Mouse (Mus musculus) megakaryocyte, embryonic 14.5 days (primary cell): ENCODE measurements around the gene Mansc1. TPM values are rescaled to one million over a fixed set of nuclear protein-coding genes. Genes with fewer than 3 reads are reported as not detected.

Source experiments
- H3K27me3 ChIP-seq: replicated peaks from 2 replicates; pipeline ENCODE3; 2012; ENCODE audit warnings: inconsistent platforms
- H3K36me3 ChIP-seq: replicated peaks from 2 replicates; pipeline ENCODE3; 2012; ENCODE audit warnings: low read length, inconsistent platforms, mixed read lengths
- H3K4me1 ChIP-seq: 2 replicates; pipeline ENCODE4 v1.6.1; 2012; ENCODE audit warnings: inconsistent platforms
- H3K4me3 ChIP-seq: replicated peaks from 2 replicates; pipeline ENCODE3; 2012; ENCODE audit warnings: moderate library complexity, mild to moderate bottlenecking, inconsistent platforms
- H3K9me3 ChIP-seq: 2 replicates; pipeline ENCODE4 v1.6.1; 2012; ENCODE audit warnings: inconsistent platforms
- FLI1 ChIP-seq: IDR thresholded peaks from 2 replicates; pipeline ENCODE4 v1.6.1; 2012; ENCODE audit warnings: low read length, inconsistent platforms, mixed read lengths
- GATA1 ChIP-seq: IDR thresholded peaks from 3 replicates; pipeline ENCODE4 v1.6.1; 2012; ENCODE audit warnings: mixed read lengths, low read length, inconsistent platforms, borderline replicate concordance
- polyA plus RNA-seq: library from polyadenylated mRNA; stranded (reverse); fragments of >175 nt; gene quantifications from 2 replicates; pipeline ENCODE4 v1.2.3, GENCODE M21; 2012; ENCODE audit warnings: low replicate concordance; ENCODE audit not compliant: insufficient read depth

The Mansc1 gene
- polyA plus RNA-seq, 1 experiment: not detected

DNA sequence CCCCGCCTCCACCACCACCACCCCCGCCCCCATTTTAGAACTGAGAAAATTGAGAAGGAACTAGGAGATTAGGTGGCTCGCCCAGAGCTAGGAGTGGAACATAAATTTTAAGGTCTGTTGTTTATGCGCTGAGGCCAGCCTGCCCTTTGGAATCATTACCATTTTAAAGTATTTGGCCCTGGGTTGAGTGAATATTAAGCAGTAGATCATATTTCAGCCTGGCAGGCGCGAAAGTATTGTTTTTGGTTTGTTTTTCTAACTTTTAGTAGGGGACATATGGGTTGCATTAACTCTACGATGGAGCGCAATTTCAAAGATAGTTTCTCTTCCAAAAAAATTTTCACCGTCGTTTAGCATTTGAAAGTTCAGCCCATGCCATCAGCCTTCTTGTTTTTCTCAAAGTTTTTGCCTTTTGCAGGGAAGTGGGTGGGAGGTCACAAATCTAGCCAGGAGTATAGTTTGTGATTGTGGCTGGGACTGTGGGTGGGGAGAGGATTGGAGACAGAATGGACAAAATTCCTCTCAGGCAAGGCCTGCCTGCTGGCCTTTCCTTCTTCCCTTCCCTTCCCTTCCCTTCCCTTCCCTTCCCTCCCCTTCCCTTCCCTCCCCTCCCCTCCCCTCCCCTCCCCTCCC lies 29.8 kb downstream of the Mansc1 start:
- peaks cover 7% of the 10 kb centered on the region for H3K9me3 ChIP-seq
- H3K36me3 ChIP-seq: no peaks in the 10 kb centered on the region
- peaks cover 4% of the 10 kb centered on the region for H3K4me1 ChIP-seq
- peaks cover 16% of the 10 kb centered on the region for H3K27me3 ChIP-seq
- no peak for TF ChIP-seq FLI1
- no peak for TF ChIP-seq GATA1
- H3K4me3 ChIP-seq: no peak overlapping the region

- Histone ChIP-seq H3K27me3 (peaks cover 16% of the 10 kb centered on the region), H3K4me1 (no peaks in the 10 kb centered on the region), H3K4me3 (no peak overlapping the region), H3K36me3 (no peaks in the 10 kb centered on the region), H3K9me3 (peaks cover 7% of the 10 kb centered on the region)
- TF ChIP-seq GATA1 (no peak), FLI1 (no peak)
Measured at GRCm38 (mm10) chr6:134601766-134602165, 30.5 kb downstream of the Mansc1 start.

DNA sequence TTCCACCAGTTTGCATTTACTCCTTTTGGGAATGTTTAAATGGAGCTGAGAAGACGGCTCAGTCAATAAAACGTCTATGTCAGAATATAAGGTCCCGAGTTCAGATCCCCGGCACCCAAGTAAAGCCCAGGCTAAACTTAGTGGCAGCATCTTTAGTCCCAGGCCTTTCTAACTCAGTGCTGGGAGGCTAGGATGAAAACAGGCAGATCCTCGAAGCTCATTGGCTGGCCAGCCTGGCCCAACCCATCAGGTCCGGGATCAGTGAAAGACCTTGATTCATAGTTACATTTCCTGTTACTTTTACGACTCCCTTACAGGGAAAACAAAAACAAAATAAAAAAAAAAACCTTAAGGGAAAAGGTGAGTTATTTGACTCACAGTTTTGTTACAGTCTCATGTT lies 31.2 kb downstream of the Mansc1 start:
- Histone ChIP-seq H3K27me3 (peaks cover 15% of the 10 kb centered on the region), H3K9me3 (peaks cover 7% of the 10 kb centered on the region), H3K36me3 (no peaks in the 10 kb centered on the region), H3K4me3 (no peak overlapping the region), H3K4me1 (no peaks in the 10 kb centered on the region)
- TF ChIP-seq FLI1: no peak
- no peak for TF ChIP-seq GATA1

DNA sequence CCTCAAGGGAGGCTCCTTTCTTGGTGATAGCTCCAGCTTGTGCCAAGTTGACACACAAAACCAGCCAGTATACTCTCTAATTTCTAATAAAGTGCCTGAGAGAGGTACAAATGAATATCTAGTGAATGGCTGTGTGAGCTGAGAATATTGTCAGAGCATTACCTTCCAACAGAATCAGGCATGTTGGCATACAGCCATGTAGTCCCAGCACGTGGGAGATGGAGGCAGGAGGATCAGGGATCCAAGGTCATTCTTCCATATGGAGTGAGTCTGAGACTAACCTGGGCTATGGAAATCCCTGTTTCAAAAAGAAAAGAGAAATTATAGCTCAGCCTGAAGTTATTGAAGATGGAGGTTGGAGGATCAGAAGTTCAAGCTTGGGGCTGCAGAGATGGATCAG lies 33.0 kb downstream of the Mansc1 start:
- peaks cover 5% of the 10 kb centered on the region for H3K27me3 ChIP-seq
- TF ChIP-seq GATA1: no peak
- TF ChIP-seq FLI1: no peak
- peaks cover 13% of the 10 kb centered on the region for H3K4me1 ChIP-seq
- H3K36me3 ChIP-seq: no peaks in the 10 kb centered on the region
- no peak overlapping the region for H3K4me3 ChIP-seq
- H3K9me3 ChIP-seq: peaks cover 7% of the 10 kb centered on the region

DNA sequence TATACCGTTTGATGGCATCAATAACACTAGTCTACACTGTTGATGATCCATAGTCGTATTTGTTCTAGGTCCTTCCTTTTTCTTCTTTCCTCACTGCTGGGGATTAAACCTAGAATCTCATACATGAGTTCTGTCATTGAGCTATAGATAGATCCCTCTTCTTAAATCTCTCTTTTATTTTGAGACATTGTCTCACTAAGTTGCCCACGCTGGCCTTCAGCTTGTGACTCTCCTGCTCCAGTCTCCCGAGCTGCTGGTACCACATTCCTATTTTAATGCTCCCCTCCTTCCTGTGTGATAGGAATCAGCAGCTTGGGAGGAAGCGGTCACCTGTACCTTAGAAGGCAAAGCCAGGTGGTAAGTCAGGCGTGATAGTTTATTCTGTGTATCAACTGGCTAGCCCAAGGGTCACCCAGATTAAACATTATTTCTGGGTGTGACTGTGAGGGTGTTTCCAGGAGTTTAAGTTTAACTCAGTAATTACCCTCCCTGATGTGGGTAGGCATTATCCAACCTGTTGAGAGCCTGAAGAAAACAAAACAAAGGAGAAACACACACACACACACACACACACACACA lies 34.5 kb downstream of the Mansc1 start:
- no peaks in the 10 kb centered on the region for H3K36me3 ChIP-seq
- peaks cover 7% of the 10 kb centered on the region for H3K9me3 ChIP-seq
- TF ChIP-seq FLI1 (no peak), GATA1 (no peak)
- peaks cover 5% of the 10 kb centered on the region for H3K27me3 ChIP-seq
- no peak overlapping the region for H3K4me3 ChIP-seq
- peaks cover 13% of the 10 kb centered on the region for H3K4me1 ChIP-seq

DNA sequence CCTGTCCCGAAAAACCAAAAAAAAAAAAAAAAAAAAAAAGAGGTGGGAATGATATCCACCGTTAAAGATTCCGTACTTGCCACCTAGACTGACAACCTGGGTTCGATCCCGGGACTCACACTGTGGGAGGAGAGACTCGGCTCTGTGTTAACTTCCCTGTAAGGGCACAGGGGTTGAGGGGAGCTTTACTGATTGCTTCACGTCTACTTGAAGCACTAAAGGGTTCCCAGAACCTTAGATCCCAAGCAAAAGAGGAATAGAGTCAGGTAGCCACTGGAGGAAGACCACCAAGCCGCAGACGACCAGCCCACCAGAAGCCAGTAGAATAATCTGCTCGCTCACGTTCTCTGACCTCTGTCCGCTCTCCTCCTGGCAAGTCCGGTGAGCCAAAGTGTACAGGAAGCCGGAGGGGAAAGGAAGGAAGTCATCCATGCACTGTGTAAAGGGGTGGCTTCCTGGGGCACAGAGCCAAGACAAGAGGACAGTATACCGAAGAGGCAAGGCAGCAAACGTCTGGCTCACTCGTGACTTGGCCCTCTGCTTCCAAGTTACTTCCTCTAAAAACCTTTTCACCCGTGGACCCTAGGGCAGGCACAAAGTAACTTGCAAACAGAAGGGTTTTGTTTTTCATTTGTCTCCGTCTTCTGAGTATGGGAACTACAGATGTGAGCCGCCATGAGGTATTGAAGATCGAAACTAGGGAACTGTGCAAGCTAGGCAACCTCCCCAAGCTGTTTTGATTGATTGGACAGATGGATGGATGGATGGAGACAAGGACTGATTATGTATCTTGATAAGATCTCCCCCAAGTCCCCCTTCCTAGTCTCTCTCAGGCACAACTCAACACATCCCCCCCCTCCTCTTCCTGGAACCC lies 37.5 kb downstream of the Mansc1 start:
- Histone ChIP-seq H3K36me3 (no peaks in the 10 kb centered on the region), H3K27me3 (peaks cover 7% of the 10 kb centered on the region), H3K4me3 (peak overlapping the region; percentile 86), H3K9me3 (peaks cover 9% of the 10 kb centered on the region), H3K4me1 (peaks cover 19% of the 10 kb centered on the region)
- TF ChIP-seq FLI1 (no peak), GATA1 (no peak)

GRCm38 (mm10) chr6:134591614-134592013 lies 40.7 kb downstream of the Mansc1 start:
- no peak for TF ChIP-seq GATA1
- TF ChIP-seq FLI1: no peak
- peaks cover 14% of the 10 kb centered on the region for H3K27me3 ChIP-seq
- no peak overlapping the region for H3K4me3 ChIP-seq
- H3K4me1 ChIP-seq: peaks cover 19% of the 10 kb centered on the region
- no peaks in the 10 kb centered on the region for H3K36me3 ChIP-seq
- H3K9me3 ChIP-seq: 0 out of 2 replicates have a peak, but pooled peaks cover 3% of the 10 kb centered on the region

DNA sequence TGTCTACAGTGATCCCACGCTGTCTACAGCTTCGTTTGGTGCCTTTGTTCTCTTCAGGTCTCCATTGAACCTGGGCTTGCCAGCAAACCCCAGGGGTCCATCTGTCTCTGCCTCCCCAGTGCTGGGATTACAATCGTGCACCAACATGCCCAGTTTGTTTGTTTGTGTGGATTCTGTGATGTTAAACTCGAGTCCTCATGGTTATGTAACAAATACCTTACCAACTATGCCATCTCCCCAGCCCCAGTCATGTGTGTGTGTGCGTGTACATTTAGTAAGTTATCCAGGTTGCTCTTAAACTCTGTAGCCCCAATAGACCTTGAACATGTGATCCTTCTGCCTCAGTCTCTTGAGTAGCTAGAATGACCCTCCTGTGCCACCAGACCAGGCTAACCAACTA lies 46.0 kb downstream of the Mansc1 start:
- Histone ChIP-seq H3K9me3 (peaks cover 4% of the 10 kb centered on the region; the same call in 1 of the 2 replicates), H3K27me3 (peaks cover 29% of the 10 kb centered on the region), H3K36me3 (no peaks in the 10 kb centered on the region), H3K4me1 (no peaks in the 10 kb centered on the region), H3K4me3 (no peak overlapping the region)
- no peak for TF ChIP-seq FLI1
- no peak for TF ChIP-seq GATA1

DNA sequence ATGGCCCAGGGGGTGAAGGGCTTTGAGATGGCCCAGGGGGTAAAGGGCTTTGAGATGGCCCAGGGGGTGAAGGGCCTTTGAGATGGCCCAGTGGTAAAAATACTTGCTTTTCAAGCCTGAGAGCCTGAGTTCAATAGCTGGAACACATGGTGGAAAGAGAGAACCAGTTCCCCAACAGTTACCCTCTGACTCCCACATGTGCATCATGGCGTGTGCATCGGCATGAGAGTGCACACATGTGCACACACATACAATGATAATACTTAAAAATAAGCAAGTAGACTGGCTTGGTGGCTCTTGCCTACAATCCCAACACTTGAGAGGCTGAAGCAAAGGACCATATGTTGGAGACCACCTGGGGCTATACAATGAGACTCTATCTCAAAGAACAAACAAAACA lies 47.7 kb downstream of the Mansc1 start:
- Histone ChIP-seq H3K4me3 (no peak overlapping the region), H3K27me3 (peaks cover 31% of the 10 kb centered on the region), H3K36me3 (no peaks in the 10 kb centered on the region), H3K9me3 (peaks cover 6% of the 10 kb centered on the region; the same call in 1 of the 2 replicates), H3K4me1 (no peaks in the 10 kb centered on the region)
- no peak for TF ChIP-seq FLI1
- no peak for TF ChIP-seq GATA1

DNA sequence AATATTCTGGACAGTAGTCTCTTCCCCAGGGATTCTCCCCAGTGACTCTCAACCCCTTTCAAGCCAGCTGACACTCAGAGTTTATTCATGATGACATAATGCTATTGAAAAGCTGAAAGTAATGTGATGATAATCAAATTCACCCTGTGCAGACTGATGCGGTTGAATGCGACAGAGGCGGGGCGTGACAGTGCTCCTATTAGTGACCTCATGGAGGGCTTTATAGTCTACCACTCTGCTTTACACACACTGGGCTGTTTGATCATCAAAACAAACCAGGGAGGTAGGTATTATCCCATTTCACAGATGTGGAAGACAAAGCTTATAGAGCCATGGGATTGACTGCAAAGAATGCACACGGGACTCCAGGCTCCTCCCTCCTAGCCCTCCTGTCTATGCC lies 50.2 kb downstream of the Mansc1 start:
- peaks cover 6% of the 10 kb centered on the region; the same call in 1 of the 2 replicates for H3K9me3 ChIP-seq
- TF ChIP-seq FLI1 (no peak), GATA1 (no peak)
- H3K4me3 ChIP-seq: no peak overlapping the region

More for the DNA sequence above, 50.2 kb downstream of the Mansc1 start:
- H3K27me3 ChIP-seq: peaks cover 30% of the 10 kb centered on the region
- H3K36me3 ChIP-seq: no peaks in the 10 kb centered on the region
- no peaks in the 10 kb centered on the region for H3K4me1 ChIP-seq
